Mouse (Mus musculus) layer of hippocampus, postnatal 25 days (tissue): ENCODE measurements around the gene Cdhr2. TPM values are rescaled to one million over a fixed set of nuclear protein-coding genes. Genes with fewer than 3 reads are reported as not detected.

Source experiments
- DNase-seq, 2 experiments: peaks; one replicate each; pipeline ENCODE4 v3.0.0; 2022; ENCODE audit warnings: mixed read lengths in 2 of 2, low spot score in 1 of 2; ENCODE audit errors: extremely low spot score in 1 of 2
- total RNA-seq, 2 experiments: library from RNA; stranded (reverse); gene quantifications; 2 replicates each; pipeline ENCODE4 v1.2.3; 2021

Gene Cdhr2
- total RNA-seq, 2 experiments from 2014 or later: 0.25 to 0.31 TPM

DNA sequence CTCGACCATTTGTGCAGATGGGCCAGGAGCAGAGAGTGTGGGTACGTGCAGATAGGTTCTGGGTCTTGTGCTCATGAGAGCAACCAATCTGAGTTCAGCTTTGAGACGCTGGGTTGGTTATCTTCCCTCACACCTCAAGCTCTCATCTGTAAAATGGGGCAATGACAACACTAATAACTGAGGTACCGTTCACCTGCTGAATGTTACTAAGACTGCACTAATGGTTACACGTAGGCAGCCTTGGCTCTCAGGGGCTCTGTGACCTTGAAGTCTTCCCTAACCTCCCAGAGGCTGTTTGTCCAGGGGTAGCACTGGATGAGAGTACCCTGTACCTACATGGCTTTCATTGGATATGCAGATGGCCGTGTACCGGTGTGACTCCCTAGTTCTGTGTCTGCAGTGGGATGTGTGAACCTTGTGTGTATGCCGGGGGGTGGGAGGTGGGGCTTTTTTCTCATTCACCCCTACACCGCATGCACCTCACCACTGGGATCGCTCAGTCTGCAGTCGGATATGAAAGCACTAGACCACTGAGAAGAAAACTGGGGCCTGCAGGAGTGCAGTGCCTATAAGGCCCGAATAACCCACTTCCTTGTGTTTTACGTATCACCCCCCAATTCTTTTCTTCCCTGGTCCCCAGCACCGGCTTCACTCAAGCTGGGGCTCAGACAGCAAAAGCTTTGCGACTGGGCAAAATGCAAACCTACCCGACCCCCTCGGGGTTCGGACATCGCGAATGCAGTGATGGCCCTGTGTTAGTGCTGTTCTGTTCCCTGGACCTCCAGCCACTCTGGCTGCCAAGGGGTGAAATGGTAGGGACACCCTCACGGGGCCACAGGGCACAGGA lies 8.3 kb upstream of the Cdhr2 start:
- DNase-seq: no peak

DNA sequence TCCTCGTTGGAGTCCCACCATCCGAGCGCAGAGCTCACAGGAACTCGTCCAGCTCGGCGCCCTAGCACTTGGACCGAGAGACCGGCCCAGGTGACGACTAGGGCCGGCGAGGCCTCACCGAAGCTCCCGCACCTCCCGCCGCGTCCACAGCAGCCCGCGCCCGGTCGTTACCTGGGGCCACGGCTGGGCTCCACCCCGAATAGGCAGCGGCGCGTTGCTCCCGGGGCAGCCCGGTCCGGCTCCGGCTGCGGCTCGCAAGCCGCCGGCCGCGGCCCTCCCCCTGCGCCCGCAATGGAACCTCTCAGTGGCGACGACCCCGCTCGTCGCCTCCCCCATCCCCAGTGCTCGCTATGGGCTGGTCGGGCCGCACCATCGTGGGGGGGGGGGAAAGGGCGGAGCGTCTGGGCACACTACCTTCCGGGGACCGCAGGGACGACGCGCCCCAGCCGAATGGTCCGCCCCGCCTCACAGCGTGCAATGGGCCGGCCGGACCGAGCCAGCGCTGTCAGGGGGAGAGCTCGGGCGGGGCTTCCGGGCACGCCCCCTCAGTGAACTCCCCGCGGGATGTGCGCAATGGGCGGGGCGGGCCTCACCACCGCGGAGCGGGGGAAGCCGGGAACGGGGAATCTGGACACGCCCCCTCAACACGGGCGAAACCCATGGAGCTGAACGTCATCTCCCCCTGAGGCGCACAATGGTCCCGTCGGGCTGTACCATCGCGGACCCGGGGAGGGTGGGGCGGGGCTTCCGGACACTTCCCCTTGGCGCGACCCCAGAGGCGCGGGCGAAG lies 7.5 kb upstream of the Cdhr2 start, which contains the start of gene Rnf44:
Rnf44 (minus strand) TSS at position 350 of the 790 bp plus-strand sequence.
- DNase-seq: peak; percentile 95 to 96

DNA sequence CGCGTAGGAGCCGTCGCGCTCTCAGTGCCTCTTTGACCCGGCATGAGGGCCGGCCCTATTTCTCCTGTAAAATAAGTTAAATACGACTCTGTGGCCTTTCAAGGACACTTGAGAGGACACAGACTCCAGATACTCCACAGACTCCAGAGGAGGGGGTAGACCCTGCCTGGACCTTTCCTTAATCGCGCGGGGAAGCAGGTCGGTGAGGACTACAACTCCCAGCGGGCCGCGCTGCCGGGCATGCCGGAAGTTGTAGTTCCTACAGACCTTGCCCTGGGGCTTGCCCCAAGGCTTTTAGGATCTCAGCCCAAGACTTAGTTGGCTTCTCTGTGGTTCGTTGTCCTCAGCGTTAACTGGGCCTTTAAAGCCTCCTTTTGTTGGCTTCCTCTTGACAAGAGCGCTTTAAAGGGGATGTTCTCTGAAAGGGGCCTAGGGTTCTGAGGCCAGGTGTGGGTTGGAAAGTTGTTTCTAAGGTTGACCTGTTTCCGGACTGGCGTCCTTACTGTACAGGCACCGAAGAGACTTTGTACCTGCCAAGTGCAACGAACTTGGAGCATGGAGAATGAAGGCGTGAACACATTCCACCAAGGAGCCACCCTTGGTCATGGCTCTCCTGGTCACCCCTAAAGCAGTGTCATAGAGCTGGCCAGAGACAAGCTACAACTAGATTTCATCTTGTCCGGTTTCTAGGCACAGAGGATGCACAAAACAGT lies 6.8 kb upstream of the Cdhr2 start:
- DNase-seq: peak in 1 of 2 experiments; percentile 96

DNA sequence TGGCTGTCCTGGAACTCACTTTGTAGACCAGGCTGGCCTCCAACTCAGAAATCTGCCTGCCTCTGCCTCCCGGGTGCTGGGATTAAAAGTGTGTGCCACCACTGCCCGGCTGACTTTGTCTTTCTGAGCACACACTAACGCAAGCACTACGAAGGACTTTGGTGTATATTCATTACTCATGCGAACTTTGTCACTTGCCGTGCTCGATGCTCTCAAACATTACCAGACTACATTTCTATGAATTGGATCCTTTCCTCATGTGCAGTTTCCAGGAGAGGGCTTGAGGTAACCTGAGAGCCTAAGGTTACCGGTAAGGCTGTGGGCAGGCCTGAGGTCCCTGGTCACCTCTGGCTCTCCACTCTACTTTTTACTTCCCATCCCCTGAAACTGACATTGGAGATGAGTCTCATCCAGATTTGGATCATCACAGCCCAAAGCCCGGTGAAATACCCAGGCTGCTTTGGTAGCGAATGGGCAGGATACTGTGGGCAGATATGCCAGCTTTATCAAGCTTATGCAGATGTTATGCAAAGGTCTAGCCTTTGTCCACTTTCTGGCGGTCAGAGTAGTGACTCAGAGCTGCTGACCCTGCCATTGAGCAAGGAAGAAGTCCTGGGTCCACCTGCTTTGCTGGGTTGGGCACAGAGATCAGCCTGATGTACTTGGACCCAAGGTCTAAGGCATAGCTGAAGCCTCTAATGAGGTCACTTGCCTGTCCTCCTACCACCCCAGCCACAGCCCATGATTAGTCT lies 5.6 kb upstream of the Cdhr2 start:
- no peak for DNase-seq

DNA sequence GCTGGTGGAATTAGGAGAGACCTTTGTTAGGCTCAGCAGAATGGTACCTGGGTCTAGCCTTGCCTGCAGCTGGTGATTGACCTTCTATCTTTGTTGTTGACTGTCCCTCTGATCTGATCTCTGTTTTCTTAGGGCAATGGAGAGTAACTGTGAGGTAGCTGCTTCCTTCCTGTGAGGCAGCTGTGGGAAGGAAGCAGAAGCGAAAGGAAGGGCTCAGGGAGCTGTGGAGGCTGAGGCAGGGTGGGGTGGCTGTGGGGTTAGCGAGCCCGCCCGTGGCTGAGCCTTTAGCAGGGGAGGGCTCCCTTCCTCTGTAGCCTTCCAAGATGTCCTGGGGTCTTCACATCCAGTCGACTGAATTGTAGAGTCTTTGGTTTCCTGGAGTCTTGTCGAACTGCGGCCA lies 1.2 kb downstream of the Cdhr2 start:
- DNase-seq: no peak

DNA sequence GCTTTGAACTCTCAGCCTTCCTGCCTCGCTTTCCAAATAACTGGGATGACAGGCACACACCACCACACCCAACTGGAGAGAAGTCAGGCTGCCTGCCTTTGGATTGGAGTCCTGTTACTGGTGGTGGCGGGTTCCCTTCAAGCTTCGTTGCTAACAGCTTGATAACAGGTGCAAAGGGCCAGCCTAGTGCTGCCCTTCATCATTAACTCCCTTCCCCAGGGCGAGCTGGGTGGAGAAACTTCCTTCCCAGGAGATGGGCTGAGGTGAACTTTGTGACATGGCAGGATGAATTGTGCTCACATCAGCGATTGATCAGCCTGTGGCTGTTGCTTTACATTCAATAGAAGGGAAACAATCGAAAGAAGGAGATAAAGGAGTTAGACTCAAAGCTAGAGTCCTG lies 3.6 kb downstream of the Cdhr2 start:
- no peak for DNase-seq

DNA sequence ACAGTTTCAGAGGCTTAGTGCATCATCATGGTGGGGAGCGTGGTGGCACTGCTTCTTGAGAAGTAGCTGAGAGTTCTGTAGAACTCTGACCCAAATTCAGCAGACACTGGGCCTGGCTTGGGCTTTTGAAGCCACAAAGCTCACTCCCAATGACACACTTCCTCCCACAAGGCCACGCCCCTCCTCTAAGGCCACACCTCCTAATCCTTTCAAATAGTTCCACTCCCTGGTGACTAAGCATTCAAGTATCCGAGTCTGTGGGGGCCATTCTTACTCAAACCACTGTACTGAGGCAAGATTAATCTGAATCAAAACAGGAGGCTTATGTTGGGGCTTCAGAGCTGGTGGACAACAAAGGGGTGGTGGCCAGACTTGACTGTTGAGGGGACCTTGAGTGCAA lies 9.6 kb downstream of the Cdhr2 start:
- DNase-seq: no peak

DNA sequence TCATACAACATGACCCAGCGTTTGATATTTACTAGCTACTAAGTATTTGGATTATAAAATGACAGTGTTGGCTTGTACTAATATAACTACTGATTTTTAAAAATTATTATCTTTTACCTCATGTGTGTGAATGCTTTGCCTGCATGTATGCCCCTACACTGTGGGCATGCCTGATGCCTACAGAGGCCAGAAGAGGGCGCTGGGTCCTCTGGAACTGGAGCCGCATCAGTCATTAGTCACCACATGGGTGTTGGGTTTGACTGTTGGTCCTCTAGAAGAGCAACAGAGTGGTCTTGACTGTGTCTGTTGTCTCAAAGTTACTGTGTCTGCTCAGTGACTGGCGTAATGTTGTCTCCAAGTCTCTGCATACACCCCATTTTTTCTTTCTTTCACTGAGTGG lies 13.1 kb downstream of the Cdhr2 start:
- no peak for DNase-seq

DNA sequence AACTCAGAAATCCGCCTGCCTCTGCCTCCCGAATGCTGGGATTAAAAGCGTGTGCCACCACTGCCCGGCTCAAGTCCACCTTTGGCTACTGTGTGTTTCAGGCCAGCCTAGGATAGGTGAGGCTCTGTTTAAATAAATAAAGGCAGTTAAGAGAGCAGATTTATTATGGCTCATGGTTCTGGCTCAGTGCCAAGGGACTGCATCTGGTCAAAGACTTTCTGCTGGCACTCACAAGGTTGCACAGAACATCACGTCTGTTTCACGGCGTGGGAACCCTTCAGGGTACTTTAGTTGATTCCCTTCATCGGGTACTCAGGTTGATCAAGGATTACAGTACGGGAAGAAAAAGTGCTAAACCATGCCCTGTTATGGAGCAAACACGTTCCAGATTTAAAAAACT lies 13.7 kb downstream of the Cdhr2 start:
- no peak for DNase-seq

DNA sequence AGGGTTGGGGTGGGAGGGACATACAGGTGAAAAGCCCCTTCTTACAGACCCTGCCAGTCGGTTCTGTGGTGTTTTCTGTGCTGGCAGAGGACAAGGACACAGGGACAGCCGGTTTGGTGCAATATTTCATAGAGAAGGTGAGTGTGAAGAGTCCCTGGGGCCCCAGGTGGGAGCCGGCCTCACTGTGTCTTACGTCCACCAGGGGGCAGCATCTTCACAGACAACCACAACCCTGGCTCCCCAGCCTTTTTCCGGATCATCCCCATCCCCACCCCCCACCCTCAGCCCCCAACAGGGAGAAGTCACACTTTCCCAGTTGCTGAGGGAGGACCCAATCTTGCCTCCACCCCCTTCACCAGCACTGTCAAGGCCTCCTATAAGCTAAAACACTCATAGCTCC lies 15.7 kb downstream of the Cdhr2 start:
- DNase-seq: peak; percentile 46 to 74

DNA sequence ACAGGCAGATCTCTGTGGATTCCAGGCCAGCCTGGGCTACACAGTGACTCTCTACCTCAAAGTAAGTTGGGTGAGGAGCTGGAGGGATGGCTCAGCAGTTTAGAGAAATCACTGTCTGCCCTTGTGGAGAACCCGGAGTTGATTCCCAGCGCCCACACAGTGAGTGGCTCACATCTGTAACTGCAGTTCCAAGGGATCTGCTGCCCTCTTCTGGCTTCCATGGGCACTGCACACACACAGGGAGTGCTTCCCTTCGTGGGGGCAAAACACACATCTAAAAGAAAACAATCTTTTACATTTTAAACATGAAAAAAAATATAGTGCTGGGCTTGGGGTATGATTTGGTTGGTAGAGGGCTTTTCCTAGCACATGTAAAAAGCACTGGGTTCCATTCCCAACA lies 21.9 kb downstream of the Cdhr2 start:
- no peak for DNase-seq

DNA sequence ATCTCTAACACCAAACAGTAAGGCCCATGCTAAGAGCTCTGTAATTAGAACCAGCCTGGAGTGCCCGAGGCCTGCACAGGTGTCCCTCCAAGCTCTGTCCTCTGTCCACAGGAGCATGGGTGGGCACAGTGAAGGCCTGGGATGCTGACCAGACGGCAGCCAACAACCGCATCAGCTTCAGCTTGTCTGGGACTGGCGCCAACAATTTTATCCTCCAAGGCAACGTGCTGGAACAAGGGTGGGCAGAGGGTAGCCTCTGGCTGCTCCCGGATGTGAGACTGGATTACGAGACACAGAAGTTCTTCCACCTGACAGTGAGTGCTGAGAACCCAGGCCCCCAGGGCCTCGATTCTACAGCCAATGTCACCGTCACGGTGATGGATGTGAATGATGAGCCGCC lies 24.9 kb downstream of the Cdhr2 start:
- no peak for DNase-seq

DNA sequence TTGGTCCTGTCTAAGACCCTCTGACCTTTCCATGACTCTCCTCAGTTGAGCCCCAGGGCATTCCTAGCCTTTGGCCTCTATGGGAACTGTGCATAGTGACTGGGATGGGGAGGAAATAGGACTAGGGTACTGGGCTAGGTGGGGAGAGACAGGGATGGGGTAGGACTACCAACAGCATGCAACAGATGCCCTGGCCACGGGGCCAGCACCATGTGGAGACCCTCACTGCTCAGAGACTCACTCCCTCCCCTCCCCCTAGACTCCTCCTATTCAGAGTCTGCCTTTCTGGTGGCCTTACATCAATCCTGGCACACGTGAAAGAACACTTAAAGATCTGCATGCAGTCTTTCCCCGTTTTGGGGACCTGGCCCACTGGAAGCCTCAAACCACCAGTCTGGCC lies 35.7 kb downstream of the Cdhr2 start:
- DNase-seq: no peak

DNA sequence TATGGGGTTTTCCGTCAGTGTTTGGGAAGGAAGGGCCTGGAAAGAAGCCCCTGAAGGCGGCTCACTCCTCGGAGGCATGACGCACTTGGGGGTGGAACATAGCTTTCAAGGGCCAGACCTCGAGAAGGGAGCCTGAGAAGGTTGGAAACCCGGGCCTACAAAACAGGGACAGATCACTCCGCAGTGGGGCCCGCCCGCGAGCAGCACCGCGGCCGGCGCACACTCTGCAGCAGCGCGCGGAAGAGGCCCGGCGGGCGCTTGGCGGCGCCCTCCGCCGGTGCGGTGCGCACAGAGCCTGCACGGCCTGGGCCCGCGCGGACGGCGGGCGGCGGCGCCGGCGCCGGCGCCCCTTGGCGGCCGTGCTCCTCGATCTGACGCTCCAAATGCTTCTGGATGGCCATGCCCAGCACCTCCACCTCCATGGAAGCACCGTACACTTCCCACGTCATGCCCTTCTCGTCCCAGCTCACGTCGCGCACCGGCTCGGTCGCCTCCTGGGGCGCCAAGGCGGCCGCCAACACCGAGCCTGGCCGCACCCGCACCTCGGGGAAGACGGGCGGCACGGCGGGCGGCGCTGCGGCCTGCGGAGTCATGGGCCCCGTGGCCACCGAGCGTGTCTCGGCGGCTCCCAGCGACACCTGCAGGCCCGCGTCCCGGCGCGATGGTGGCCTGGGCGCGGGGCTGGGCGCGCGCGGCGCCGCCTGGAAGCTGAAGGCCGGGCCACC lies 36.4 kb downstream of the Cdhr2 start:
- no peak for DNase-seq

DNA sequence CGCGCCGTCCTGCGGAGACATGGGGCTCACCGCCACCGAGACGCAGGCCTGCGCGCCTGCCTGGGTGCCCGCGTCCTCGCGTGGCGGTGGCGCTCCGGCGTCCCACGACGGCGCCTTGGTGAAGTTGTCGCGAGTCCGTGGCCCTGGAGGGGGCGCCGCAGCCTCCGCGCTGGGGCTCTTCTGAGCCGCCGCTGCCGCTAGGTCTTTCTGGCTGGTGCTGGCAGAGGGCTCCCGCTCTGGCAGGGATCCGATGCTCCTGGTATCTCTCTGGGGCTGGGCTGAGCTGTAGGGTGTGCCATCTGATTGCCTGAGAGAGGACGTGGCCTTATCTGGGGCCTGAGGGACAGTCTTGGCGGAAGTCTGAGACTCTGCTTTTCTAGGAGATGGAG lies 36.9 kb downstream of the Cdhr2 start:
- DNase-seq: no peak

DNA sequence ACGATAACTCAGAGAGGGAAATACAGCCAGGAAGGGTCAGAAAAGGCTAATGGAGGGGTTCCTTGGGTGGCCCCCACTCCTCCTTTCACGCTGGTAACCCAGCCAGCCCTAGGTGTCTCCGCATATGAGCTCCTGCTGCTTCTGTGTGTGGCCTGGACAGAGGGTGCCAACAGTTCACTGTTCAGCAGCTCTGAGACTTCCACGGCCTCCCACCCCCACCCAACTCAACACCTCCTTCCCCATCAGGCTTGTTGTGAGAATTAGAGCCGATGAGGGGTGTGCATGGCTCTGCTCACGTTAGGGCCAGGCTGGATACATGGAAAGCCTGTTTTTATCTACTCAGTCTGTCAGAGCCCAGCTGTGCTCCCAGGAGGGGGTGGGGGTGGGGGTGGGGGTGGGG lies 44.8 kb downstream of the Cdhr2 start:
- DNase-seq: no peak

DNA sequence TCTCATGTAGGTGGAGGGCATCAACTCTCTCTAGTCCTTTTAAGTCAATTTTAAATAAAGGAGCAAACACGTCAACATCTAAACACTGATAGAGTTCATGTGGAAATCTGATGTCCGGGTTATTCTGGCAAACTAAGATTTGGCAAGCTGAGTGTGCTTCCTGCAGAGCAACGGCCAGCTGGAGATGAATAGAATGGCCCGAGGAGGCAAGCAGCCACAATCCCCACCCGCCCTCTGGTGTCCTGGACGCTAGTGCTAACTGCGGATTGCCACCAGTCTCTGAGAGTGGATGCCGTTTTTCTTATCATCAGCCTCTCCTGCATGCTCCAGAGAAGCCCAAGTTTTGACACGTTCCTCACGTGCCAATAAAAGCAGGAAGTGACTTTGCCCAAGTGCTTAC lies 45.6 kb downstream of the Cdhr2 start:
- no peak for DNase-seq

DNA sequence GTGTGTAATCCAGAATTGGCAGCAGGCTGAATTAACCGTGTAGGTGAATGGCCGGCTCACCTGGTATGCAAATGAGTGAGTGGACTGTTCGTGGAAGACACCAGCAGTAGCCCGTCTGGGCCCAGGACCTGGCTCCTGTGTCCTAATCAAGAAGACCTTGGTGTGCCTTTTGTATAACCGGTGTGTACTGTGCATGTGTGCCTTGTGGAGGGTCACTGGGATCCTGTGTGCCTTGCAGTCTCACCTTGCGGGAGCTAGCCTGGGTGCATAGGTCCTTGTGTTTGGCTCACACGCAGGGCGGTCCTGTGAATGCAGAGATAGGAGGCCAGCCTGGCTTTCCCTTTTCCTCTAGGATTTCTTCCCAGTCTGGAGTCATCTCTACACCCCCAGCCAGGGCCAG lies 46.9 kb downstream of the Cdhr2 start:
- DNase-seq: no peak

DNA sequence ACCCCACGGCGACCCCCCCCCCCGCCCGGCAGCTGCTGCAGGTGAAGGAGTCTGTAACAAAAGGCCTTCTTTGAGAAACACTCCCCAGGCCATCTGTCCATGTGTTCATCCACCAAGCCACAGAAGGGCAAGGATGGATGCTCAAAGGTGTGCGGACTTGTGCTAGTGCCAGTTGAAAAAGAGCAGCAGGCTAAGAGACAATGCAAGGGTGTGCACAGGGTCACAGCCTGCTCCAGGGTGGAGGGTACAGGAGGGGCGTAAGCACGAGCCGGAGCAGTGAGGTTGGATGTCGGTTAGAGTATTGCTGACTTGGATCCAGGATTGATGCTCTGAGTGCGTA lies 47.4 kb downstream of the Cdhr2 start:
- no peak for DNase-seq
